Mouse (Mus musculus) E14TG2a.4 (cell line): ENCODE measurements around the gene Ak3.

Experiments
- CTCF ChIP-seq: conservative IDR thresholded peaks from 2 replicates; pipeline ENCODE4 v1.5.1; 2014; ENCODE audit warnings: low read length
- NANOG ChIP-seq: IDR thresholded peaks from 2 replicates; pipeline ENCODE4 v1.6.1; 2014; ENCODE audit warnings: borderline replicate concordance, low read length, mixed read lengths
- POU5F1 ChIP-seq: IDR thresholded peaks from 2 replicates; pipeline ENCODE4 v1.6.1; 2014; ENCODE audit warnings: low read length, borderline replicate concordance

GRCm38 (mm10) chr19:29014466-29015055, 33.2 kb downstream of the Ak3 start:
- no peak for TF ChIP-seq CTCF
- no peak for TF ChIP-seq POU5F1
- TF ChIP-seq NANOG, result no peak
